Mouse (Mus musculus) limb, embryonic 14.5 days (tissue): ENCODE measurements around the gene Myh7b. TPM values are rescaled to one million over a fixed set of nuclear protein-coding genes. Genes with fewer than 3 reads are reported as not detected.

ENCODE experiments used
- ATAC-seq: fragments of 200-750 bp; cut with Nextera tagmentation; 2 replicates; pipeline ENCODE4 v1.8.0; 2017; ENCODE audit warnings: low read depth, moderate number of reproducible peaks, moderate TSS enrichment; ENCODE audit not compliant: low FRiP score
- DNase-seq: peaks from one replicate; pipeline ENCODE4 v3.0.0-alpha.2; 2015; ENCODE audit warnings: low spot score
- H3K27ac ChIP-seq: fragments of 300-500 bp; sonication (generic); replicated peaks from 2 replicates; pipeline ENCODE4 v1.5.1; 2014; ENCODE audit warnings: low read depth, mild to moderate bottlenecking, low read length, moderate library complexity, mixed read lengths
- H3K27me3 ChIP-seq: fragments of 300-500 bp; sonication (generic); 2 replicates; pipeline ENCODE4 v1.6.1; 2014; ENCODE audit warnings: low read length, mixed read lengths; ENCODE audit not compliant: control insufficient read depth, insufficient read depth
- H3K36me3 ChIP-seq: fragments of 300-500 bp; sonication (generic); 2 replicates; pipeline ENCODE4 v1.6.1; 2014; ENCODE audit warnings: mild to moderate bottlenecking, low read length, moderate library complexity, mixed read lengths; ENCODE audit not compliant: control insufficient read depth, insufficient read depth
- H3K4me1 ChIP-seq: fragments of 300-500 bp; sonication (generic); 2 replicates; pipeline ENCODE4 v1.6.1; 2014; ENCODE audit warnings: antibody characterized with exemption, low read length, mixed read lengths; ENCODE audit not compliant: control insufficient read depth, insufficient read depth
- H3K4me2 ChIP-seq: fragments of 300-500 bp; sonication (generic); replicated peaks from 2 replicates; pipeline ENCODE4 v1.6.1; 2014; ENCODE audit warnings: low read depth, mild to moderate bottlenecking, low read length, moderate library complexity; ENCODE audit not compliant: severe bottlenecking
- H3K4me3 ChIP-seq: fragments of 300-500 bp; sonication (generic); replicated peaks from 2 replicates; pipeline ENCODE4 v1.5.1; 2014; ENCODE audit warnings: low read length
- H3K9ac ChIP-seq: fragments of 300-500 bp; sonication (generic); 2 replicates; pipeline ENCODE4 v1.6.1; 2014; ENCODE audit warnings: mild to moderate bottlenecking, low read depth, low read length, moderate library complexity; ENCODE audit not compliant: severe bottlenecking
- H3K9me3 ChIP-seq: fragments of 300-500 bp; sonication (generic); 2 replicates; pipeline ENCODE4 v1.6.1; 2016; ENCODE audit warnings: low read length; ENCODE audit not compliant: control insufficient read depth
- POLR2A ChIP-seq: fragments of 200-500 bp; IDR thresholded peaks from 2 replicates; pipeline ENCODE4 v1.8.0; 2012; ENCODE audit warnings: inconsistent platforms, mild to moderate bottlenecking, moderate library complexity, borderline replicate concordance; ENCODE audit not compliant: insufficient read depth, insufficient read length; ENCODE audit errors: extremely low read depth
- WGBS: fragments of 180-500 bp; shearing (Covaris S2); extraction: QIAGEN DNeasy Blood & Tissue Kit; methylation state at CpG from one replicate; pipeline ENCODE4 v1.1.7; 2014; 5-methylcytosine and 5-hydroxymethylcytosine counted together
- polyA plus RNA-seq, 2 experiments: library from polyadenylated mRNA; depleted of rRNA in 1 of 2; stranded (reverse) in 1 of 2; unstranded in 1 of 2; fragments of >200 nt; fragmentation: Nextera tagmentation in 1 of 2; extraction: Ambion mirVana in 1 of 2; gene quantifications; 2 replicates each; pipeline versions ENCODE4 v1.2.1 to v1.2.3; 2012 to 2014

Gene Myh7b
- polyA plus RNA-seq (2012; rRNA removed): 21.9 and 27.0 TPM in 2 replicates
- polyA plus RNA-seq (2014; fragmentation: Nextera tagmentation; extraction: Ambion mirVana): 3.6 and 5.0 TPM in 2 replicates

DNA sequence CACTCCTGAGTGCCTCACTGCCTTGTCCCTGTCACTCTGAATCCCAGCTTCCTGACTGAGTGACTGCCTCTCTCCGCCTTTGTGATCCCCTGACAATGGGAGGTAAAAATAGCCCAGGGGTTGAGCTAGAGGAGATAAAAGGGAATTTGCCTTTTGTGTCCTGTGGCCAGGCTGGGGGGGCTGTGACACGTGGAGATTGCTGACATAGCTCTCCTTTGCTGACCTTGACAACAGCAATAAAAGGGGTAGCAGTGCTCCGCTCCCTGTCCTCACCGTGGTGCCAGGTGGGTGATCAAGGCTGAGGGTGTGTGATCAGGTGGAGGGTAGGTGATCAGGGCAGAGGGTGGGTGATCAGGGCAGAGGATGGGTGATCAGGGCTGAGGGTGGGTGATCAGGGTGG is at the start of gene Myh7b:
Myh7b (plus strand) TSS at position 235 of the 400 bp plus-strand sequence.
- Histone ChIP-seq H3K36me3 (no peaks in the 10 kb centered on the region), H3K9me3 (no peaks in the 10 kb centered on the region), H3K27me3 (no peaks in the 10 kb centered on the region), H3K4me1 (peaks cover 8% of the 10 kb centered on the region; the same call in 1 of the 2 replicates), H3K4me3 (no peak within 1 kb of the TSS), H3K27ac (no peak within 1 kb of the TSS), H3K4me2 (no peak within 1 kb of the TSS), H3K9ac (no peak within 1 kb of the TSS)
- ATAC-seq (no peak), DNase-seq (no peak)
- WGBS: 35% methylated on average over 4 of the region's 4 CpGs
- no peak for TF ChIP-seq POLR2A

GRCm38 (mm10) chr2:155562209-155562608 is 48.8 kb upstream of the Myh7b start:
- no peak overlapping the region for H3K4me2 ChIP-seq
- no peak overlapping the region for H3K27ac ChIP-seq
- no peaks in the 10 kb centered on the region for H3K27me3 ChIP-seq
- no peaks in the 10 kb centered on the region for H3K4me1 ChIP-seq
- H3K9me3 ChIP-seq: no peaks in the 10 kb centered on the region
- 56% methylated on average over 1 of the region's 1 CpGs for WGBS
- ATAC-seq (no peak), DNase-seq (no peak)
- peaks cover 11% of the 10 kb centered on the region for H3K36me3 ChIP-seq
- TF ChIP-seq POLR2A: no peak
- H3K9ac ChIP-seq: no peak overlapping the region
- H3K4me3 ChIP-seq: no peak overlapping the region

GRCm38 (mm10) chr2:155562934-155563333 is 48.1 kb upstream of the Myh7b start:
- Histone ChIP-seq H3K4me3 (no peak overlapping the region), H3K9me3 (no peaks in the 10 kb centered on the region), H3K4me1 (no peaks in the 10 kb centered on the region), H3K4me2 (no peak overlapping the region), H3K27me3 (no peaks in the 10 kb centered on the region), H3K9ac (no peak overlapping the region), H3K36me3 (peaks cover 11% of the 10 kb centered on the region), H3K27ac (no peak overlapping the region)
- ATAC-seq (no peak), DNase-seq (no peak)
- 86% methylated on average over 4 of the region's 4 CpGs for WGBS
- TF ChIP-seq POLR2A: no peak

DNA sequence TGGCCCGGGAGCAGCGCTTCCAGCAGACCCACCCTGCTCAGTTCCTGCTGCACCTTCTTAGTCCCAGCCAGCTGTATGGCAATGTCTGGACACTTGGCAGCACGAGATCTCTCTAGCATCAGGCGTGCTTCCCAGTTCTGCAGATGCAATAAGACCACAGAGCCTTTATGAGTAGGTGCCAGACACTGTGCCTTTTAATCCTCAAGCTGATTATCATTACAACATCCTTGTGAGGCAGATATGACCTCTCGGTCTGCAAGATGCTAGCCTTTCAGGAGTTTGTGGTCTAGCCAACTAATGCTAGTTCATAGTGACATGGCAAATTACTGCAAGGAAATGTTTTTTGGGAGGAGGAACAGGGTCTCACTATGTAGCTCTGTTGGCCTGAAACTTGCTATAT is 43.3 kb upstream of the Myh7b start:
- no peak overlapping the region for H3K4me3 ChIP-seq
- peaks cover 11% of the 10 kb centered on the region for H3K36me3 ChIP-seq
- 79% methylated on average over 5 of the region's 5 CpGs for WGBS
- no peaks in the 10 kb centered on the region for H3K9me3 ChIP-seq
- H3K4me2 ChIP-seq: no peak overlapping the region
- TF ChIP-seq POLR2A: no peak
- DNase-seq (no peak), ATAC-seq (no peak)
- no peaks in the 10 kb centered on the region for H3K4me1 ChIP-seq
- H3K27me3 ChIP-seq: no peaks in the 10 kb centered on the region
- H3K27ac ChIP-seq: no peak overlapping the region
- H3K9ac ChIP-seq: no peak overlapping the region

GRCm38 (mm10) chr2:155569223-155569807 is 41.7 kb upstream of the Myh7b start:
- H3K4me1 ChIP-seq: no peaks in the 10 kb centered on the region
- WGBS: 62% methylated on average over 3 of the region's 3 CpGs
- ATAC-seq (no peak), DNase-seq (no peak)
- no peaks in the 10 kb centered on the region for H3K9me3 ChIP-seq
- no peak overlapping the region for H3K9ac ChIP-seq
- no peak overlapping the region for H3K4me3 ChIP-seq
- no peak overlapping the region for H3K4me2 ChIP-seq
- no peak overlapping the region for H3K27ac ChIP-seq
- H3K27me3 ChIP-seq: no peaks in the 10 kb centered on the region
- H3K36me3 ChIP-seq: peaks cover 6% of the 10 kb centered on the region
- TF ChIP-seq POLR2A: no peak
